Mouse (Mus musculus) central nervous system, embryonic 14 days (tissue): Measurements from ENCODE around the gene Gstm7. TPM values are rescaled to one million over a fixed set of nuclear protein-coding genes. Genes with fewer than 3 reads are reported as not detected.

Experiments used
- polyA plus RNA-seq: library from polyadenylated mRNA; depleted of rRNA; stranded (reverse); fragments of >200 nt; gene quantifications from 2 replicates; pipeline ENCODE4 v1.2.3, GENCODE M21; 2012; rRNA removed

Gstm7 gene
- 56.6 and 73.7 TPM in 2 replicates for polyA plus RNA-seq

GRCm38 (mm10) chr3:107931670-107932069, at the start of gene Gstm7:
Gstm7 (minus strand) TSS chr3:107931817.

GRCm38 (mm10) chr3:107968724-107969395, 37.2 kb upstream of the Gstm7 start, which contains the start of gene Gstm3:
Gstm3 (minus strand) TSS chr3:107969283.

GRCm38 (mm10) chr3:107943239-107943990, 11.8 kb upstream of the Gstm7 start, which contains the start of gene Gstm6:
Gstm6 (minus strand) TSS chr3:107943749.

GRCm38 (mm10) chr3:107895720-107896569, 35.7 kb downstream of the Gstm7 start, which contains the start of gene Gstm5:
Gstm5 (plus strand) TSS chr3:107895821.

GRCm38 (mm10) chr3:107877005-107877404, 54.6 kb downstream of the Gstm7 start, which contains the start of gene Eps8l3:
Eps8l3 (plus strand) TSS chr3:107877229.

Other genes with a start within 250 kb of the Gstm7 start
- 177 and 191 TPM in 2 replicates for gene Ahcyl1, start 235.3 kb downstream of the Gstm7 start, polyA plus RNA-seq
- gene Csf1, start 171.3 kb downstream of the Gstm7 start, polyA plus RNA-seq, result 8.8 and 12.0 TPM in 2 replicates
- 0.02 and 0.04 TPM in 2 replicates for gene Eps8l3, start 54.6 kb downstream of the Gstm7 start, polyA plus RNA-seq
- gene Gstm5, start 36.0 kb downstream of the Gstm7 start, polyA plus RNA-seq, result 168 and 169 TPM in 2 replicates
- 7.6 and 7.7 TPM in 2 replicates for gene Gstm6, start 11.9 kb upstream of the Gstm7 start, polyA plus RNA-seq
- not detected in 2 replicates for gene Gstm3, start 37.5 kb upstream of the Gstm7 start, polyA plus RNA-seq
- gene Gstm2, start 54.6 kb upstream of the Gstm7 start, polyA plus RNA-seq, result 7.4 and 14.7 TPM in 2 replicates
- gene Gstm1, start 86.2 kb upstream of the Gstm7 start, polyA plus RNA-seq, result 30.5 and 36.0 TPM in 2 replicates
- 12.5 and 13.8 TPM in 2 replicates for gene Gstm4, start 113.1 kb upstream of the Gstm7 start, polyA plus RNA-seq
- gene Ampd2, start 154.8 kb upstream of the Gstm7 start, polyA plus RNA-seq, result 99.0 and 107 TPM in 2 replicates
- 0.11 and 0.16 TPM in 2 replicates for gene Gnat2, start 161.0 kb upstream of the Gstm7 start, polyA plus RNA-seq
- gene Gnai3, start 214.3 kb upstream of the Gstm7 start, polyA plus RNA-seq, result 82.3 and 87.1 TPM in 2 replicates
- 1.7 and 2.5 TPM in 2 replicates for gene Gpr61, start 223.1 kb upstream of the Gstm7 start, polyA plus RNA-seq